Mouse (Mus musculus) heart, postnatal 0 days (tissue): ENCODE data around the gene Itk.

Experiments
- CTCF ChIP-seq: IDR thresholded peaks from 2 replicates; pipeline ENCODE4 v1.5.1; 2016; ENCODE audit warnings: antibody characterized with exemption, control low read depth, low read depth
- EP300 ChIP-seq: IDR thresholded peaks from 2 replicates; pipeline ENCODE4 v1.6.1; 2016; ENCODE audit warnings: antibody characterized with exemption, low read depth

DNA sequence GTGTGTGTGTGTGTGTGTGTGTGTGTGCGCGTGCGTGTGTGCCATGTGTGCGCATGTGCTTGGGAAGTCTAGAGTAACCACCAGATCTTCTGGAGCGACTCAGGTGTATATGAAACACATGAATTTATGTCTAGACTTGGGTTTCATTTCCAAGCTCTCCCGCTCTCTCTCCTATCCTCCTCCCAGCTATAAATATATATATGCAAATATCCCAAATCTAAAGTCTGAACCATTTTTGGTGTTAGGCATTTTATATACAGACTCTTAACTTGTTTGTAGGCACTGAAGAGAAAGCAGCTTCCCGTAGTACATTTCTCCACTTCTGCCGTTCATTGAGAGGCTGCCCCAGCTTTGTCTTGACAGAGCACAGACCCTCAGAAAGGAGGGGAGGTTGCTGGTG is 57.1 kb downstream of the Itk start:
- TF ChIP-seq CTCF (no peak), EP300 (no peak)
